Mouse (Mus musculus) thymus, postnatal 0 days (tissue): ENCODE data around the gene Pla2g7. TPM values are rescaled to one million over a fixed set of nuclear protein-coding genes. Genes with fewer than 3 reads are reported as not detected.

ENCODE experiments used
- DNase-seq: peaks from one replicate; pipeline ENCODE4 v3.0.0-alpha.2; 2015; ENCODE audit warnings: low spot score
- polyA plus RNA-seq: library from polyadenylated mRNA; unstranded; fragments of >200 nt; fragmentation: Nextera tagmentation; extraction: Ambion mirVana; gene quantifications from 2 replicates; pipeline ENCODE4 v1.2.1, GENCODE M21; 2015

The Pla2g7 gene
- polyA plus RNA-seq, 1 experiment from 2014 or later: 8.6 TPM

- peak; percentile 83 for DNase-seq
These were observed 77.2 kb downstream of the Pla2g7 start for GRCm38 (mm10) chr17:43645136-43645535.

GRCm38 (mm10) chr17:43646925-43647324 is 79.0 kb downstream of the Pla2g7 start:
- DNase-seq: no peak

- peak; percentile 58 for DNase-seq
These were observed 81.9 kb downstream of the Pla2g7 start for GRCm38 (mm10) chr17:43649641-43650436.

GRCm38 (mm10) chr17:43651314-43652046 is 83.6 kb downstream of the Pla2g7 start:
- DNase-seq: peak; percentile 15

Other genes starting within 250 kb of the Pla2g7 start
- gene Adgrf5, start 207.6 kb upstream of the Pla2g7 start, polyA plus RNA-seq: 2.0 and 2.4 TPM in 2 replicates
- 0.66 and 0.69 TPM in 2 replicates for gene Mep1a, start 65.3 kb upstream of the Pla2g7 start, polyA plus RNA-seq
- 0.10 and 0.15 TPM in 2 replicates for gene Ankrd66, start 24.5 kb upstream of the Pla2g7 start, polyA plus RNA-seq
- gene Tdrd6, start 62.2 kb downstream of the Pla2g7 start, polyA plus RNA-seq: not detected in 2 replicates
- 4.8 and 7.6 TPM in 2 replicates for gene Slc25a27, start 99.1 kb downstream of the Pla2g7 start, polyA plus RNA-seq
- 3.0 and 4.7 TPM in 2 replicates for gene Cyp39a1, start 99.3 kb downstream of the Pla2g7 start, polyA plus RNA-seq
- 0.73 and 1.3 TPM in 2 replicates for gene Rcan2, start 233.3 kb downstream of the Pla2g7 start, polyA plus RNA-seq